Mouse (Mus musculus): ENCODE measurements at regions not wholly inside any gene's neighbourhood (a gene's known extent, or its start where the extent isn't known, plus 50 kb on each side); places are given as distances from the start of the nearest gene placed in this dataset.

DNA sequence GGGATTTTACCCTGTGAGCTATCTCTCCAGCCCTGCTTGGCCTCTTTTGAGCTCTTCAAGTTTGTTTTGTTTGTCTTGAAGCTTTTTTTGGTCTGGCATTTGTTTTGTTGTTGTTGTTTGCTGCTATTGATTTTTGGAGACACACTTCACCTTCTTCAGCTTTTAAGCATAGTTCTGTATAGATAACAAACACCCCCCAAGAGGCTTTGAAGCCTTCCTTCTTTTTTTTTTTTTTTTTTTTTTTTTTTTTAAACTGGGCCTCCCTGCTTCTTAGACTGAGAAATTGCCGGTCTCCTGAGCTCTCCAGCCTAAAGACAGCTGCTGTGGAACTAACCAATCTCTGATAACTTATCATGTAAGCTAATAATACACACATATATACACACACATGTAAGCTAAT lies 58.2 kb upstream of the Bmp2k start:
- no peak for DNase-seq (ENCODE audit: low spot score)
- no peak overlapping the region for H3K9ac ChIP-seq (ENCODE audit: low read depth, low read length)
- no peaks in the 10 kb centered on the region for H3K9me3 ChIP-seq (replicated peaks; ENCODE audit: low read length)
- ATAC-seq (replicated peaks; ENCODE audit: low FRiP score, low read depth): no peak
- no peak overlapping the region for H3K4me3 ChIP-seq (replicated peaks; ENCODE audit: low read depth, low read length)
- H3K36me3 ChIP-seq (ENCODE audit: insufficient read depth, low read length): no peaks in the 10 kb centered on the region
- no peak overlapping the region for H3K4me2 ChIP-seq (ENCODE audit: low read length)
- H3K27me3 ChIP-seq (ENCODE audit: insufficient read depth, low read length): no peaks in the 10 kb centered on the region
- TF ChIP-seq CTCF (IDR thresholded peaks at IDR 0.05; ENCODE audit: low read depth): no peak
- no peak overlapping the region for H3K27ac ChIP-seq
- H3K4me1 ChIP-seq (replicated peaks; ENCODE audit: insufficient read depth, low read length): peaks cover 10% of the 10 kb centered on the region; the same call in 1 of the 2 replicates
- WGBS: 75% methylated on average over 1 of the region's 1 CpGs

DNA sequence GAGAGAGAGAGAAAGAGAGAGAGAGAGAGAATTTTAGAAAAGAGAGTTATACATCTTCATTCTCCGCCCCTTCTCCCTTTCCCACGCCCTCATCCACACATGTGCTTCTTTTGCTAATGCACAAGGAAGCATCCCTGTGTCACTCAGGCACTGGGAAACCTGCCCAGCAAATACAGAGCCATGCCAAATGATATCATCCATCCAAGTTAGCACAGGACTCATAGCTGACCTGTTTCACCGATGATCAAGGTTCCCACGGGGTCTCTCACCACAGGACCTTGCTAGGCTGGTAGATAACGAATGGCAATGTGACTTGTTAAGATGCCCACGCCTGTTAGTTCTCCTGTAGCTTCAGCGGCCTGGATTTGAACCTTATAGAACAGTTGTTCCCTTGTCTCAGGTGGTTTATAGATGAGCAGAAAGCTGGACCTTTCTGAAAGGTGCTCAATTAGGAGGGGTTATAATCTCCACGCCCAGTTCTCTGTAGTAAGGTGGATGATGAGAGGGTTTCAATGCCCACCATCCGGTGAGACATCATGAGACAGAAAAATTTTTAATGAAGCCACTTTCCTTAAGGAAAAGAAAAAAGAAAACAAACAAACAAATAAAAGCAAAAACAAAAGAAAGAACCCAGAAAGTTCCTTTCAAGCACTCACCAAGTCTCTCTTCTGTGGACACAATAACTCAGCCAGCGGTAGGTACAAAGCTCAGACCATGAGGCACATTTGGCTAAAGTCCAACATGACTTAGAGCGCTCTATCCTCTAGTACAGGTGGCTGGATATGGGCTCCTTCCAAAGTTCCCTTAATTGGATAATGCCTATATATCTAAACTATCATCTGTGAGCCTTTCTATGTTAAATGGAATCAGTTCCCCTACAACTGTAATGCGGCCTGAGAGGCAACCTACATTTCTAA lies 57.1 kb upstream of the Bmp2k start:
- no peaks in the 10 kb centered on the region for H3K9me3 ChIP-seq (replicated peaks; ENCODE audit: low read length)
- ATAC-seq (replicated peaks; ENCODE audit: low FRiP score, low read depth): no peak
- peaks cover 10% of the 10 kb centered on the region; the same call in 1 of the 2 replicates for H3K4me1 ChIP-seq (replicated peaks; ENCODE audit: insufficient read depth, low read length)
- H3K4me3 ChIP-seq (replicated peaks; ENCODE audit: low read depth, low read length): no peak overlapping the region
- no peaks in the 10 kb centered on the region for H3K36me3 ChIP-seq (ENCODE audit: insufficient read depth, low read length)
- H3K27me3 ChIP-seq (ENCODE audit: insufficient read depth, low read length): no peaks in the 10 kb centered on the region
- no peak for TF ChIP-seq CTCF (IDR thresholded peaks at IDR 0.05; ENCODE audit: low read depth)
- H3K4me2 ChIP-seq (ENCODE audit: low read length): no peak overlapping the region
- peak overlapping the region; percentile 60; the same call in 1 of the 2 replicates for H3K27ac ChIP-seq
- DNase-seq (ENCODE audit: low spot score): no peak
- H3K9ac ChIP-seq (ENCODE audit: low read depth, low read length): no peak overlapping the region
- WGBS: 77% methylated on average over 12 of the region's 12 CpGs

DNA sequence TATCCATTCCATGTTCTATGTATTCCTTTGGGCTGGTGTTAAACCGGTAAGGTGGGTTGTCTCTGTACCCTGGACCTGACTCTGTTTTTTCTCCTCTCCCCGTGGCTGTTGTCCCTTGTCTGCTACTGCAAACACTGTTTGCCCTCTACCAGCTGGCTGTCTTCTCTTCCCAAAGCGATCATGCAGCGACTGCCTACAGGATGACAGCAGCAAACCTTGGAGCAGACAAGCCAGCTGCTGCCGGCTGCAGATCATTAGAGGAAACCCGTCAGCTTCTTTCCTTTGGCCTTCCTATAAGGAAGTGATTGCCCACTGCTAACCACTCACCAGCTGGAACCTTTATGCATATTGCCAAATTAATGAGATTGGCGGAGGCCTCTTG lies 56.4 kb upstream of the Bmp2k start:
- ATAC-seq (replicated peaks; ENCODE audit: low FRiP score, low read depth) (peak; percentile 69), DNase-seq (ENCODE audit: low spot score) (peak; percentile 44)
- Histone ChIP-seq H3K27ac (peak overlapping the region; percentile 60; the same call in 1 of the 2 replicates), H3K27me3 (ENCODE audit: insufficient read depth, low read length) (no peaks in the 10 kb centered on the region), H3K4me2 (ENCODE audit: low read length) (no peak overlapping the region), H3K4me1 (replicated peaks; ENCODE audit: insufficient read depth, low read length) (peaks cover 10% of the 10 kb centered on the region; the same call in 1 of the 2 replicates), H3K9me3 (replicated peaks; ENCODE audit: low read length) (no peaks in the 10 kb centered on the region), H3K9ac (ENCODE audit: low read depth, low read length) (no peak overlapping the region), H3K4me3 (replicated peaks; ENCODE audit: low read depth, low read length) (no peak overlapping the region), H3K36me3 (ENCODE audit: insufficient read depth, low read length) (no peaks in the 10 kb centered on the region)
- whole genome bisulfite sequencing: 32% methylated on average over 7 of the region's 7 CpGs
- no peak for TF ChIP-seq CTCF (IDR thresholded peaks at IDR 0.05; ENCODE audit: low read depth)

DNA sequence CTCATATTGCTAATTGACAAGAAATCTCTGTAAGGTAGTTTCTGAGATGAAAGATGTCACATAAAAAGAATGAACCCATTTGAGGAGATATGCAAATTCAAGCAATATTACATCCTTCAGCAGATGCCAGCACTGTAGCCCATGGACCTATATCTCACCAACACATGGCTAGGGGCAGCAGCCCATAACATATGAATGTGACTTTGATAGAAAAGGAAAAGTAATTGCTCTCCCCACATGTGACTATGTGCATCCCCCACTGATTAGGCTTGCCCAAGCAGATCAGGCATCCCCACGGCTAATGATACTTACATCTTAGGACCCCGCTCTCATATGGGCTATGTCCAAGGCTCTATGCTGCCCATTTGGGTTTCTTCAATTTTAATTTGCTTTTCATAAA lies 56.0 kb upstream of the Bmp2k start:
- Histone ChIP-seq H3K9ac (ENCODE audit: low read depth, low read length) (no peak overlapping the region), H3K4me1 (replicated peaks; ENCODE audit: insufficient read depth, low read length) (peaks cover 10% of the 10 kb centered on the region; the same call in 1 of the 2 replicates), H3K4me3 (replicated peaks; ENCODE audit: low read depth, low read length) (no peak overlapping the region), H3K27me3 (ENCODE audit: insufficient read depth, low read length) (no peaks in the 10 kb centered on the region), H3K9me3 (replicated peaks; ENCODE audit: low read length) (no peaks in the 10 kb centered on the region), H3K4me2 (ENCODE audit: low read length) (no peak overlapping the region), H3K36me3 (ENCODE audit: insufficient read depth, low read length) (no peaks in the 10 kb centered on the region), H3K27ac (no peak overlapping the region)
- ATAC-seq (replicated peaks; ENCODE audit: low FRiP score, low read depth) (no peak), DNase-seq (ENCODE audit: low spot score) (no peak)
- WGBS: 77% methylated on average over 2 of the region's 2 CpGs
- no peak for TF ChIP-seq CTCF (IDR thresholded peaks at IDR 0.05; ENCODE audit: low read depth)

Measured in kidney, postnatal 0 days (tissue).